Mouse (Mus musculus) neural tube, postnatal 0 days (tissue): ENCODE results near the gene Gpm6b. TPM values are rescaled to one million over a fixed set of nuclear protein-coding genes. Genes with fewer than 3 reads are reported as not detected.

ENCODE experiments used
- polyA plus RNA-seq: library from polyadenylated mRNA; unstranded; fragments of >200 nt; fragmentation: Nextera tagmentation; extraction: Ambion mirVana; gene quantifications from 2 replicates; pipeline ENCODE4 v1.2.1, GENCODE M21; 2015

The Gpm6b gene
- 358 and 365 TPM in 2 replicates for polyA plus RNA-seq

GRCm38 (mm10) chrX:166238831-166239460 lies at the start of gene Gpm6b:
Gene Gpm6b (plus strand): TSS chrX:166238911.

Other genes starting within 250 kb of the Gpm6b start
- gene Gemin8, start 68.5 kb upstream of the Gpm6b start, polyA plus RNA-seq, result 6.2 and 6.6 TPM in 2 replicates
- gene Trappc2, start 201.7 kb downstream of the Gpm6b start, polyA plus RNA-seq, result 87.7 and 100 TPM in 2 replicates
- 5.5 and 6.2 TPM in 2 replicates for gene Ofd1, start 201.8 kb downstream of the Gpm6b start, polyA plus RNA-seq
- gene Rab9, start 241.0 kb downstream of the Gpm6b start, polyA plus RNA-seq, result 65.5 and 74.4 TPM in 2 replicates